12 mouse cellular contexts compared by ENCODE assay signal in genomic region chr13:24552039-24552438, GRCm38 (mm10). TPM values are rescaled to one million over a fixed set of nuclear protein-coding genes. Genes with fewer than 3 reads are reported as not detected.
DNase-seq lines count a peak whose midpoint lies in the region; ATAC-seq lines count a peak whose summit lies in the region.
"Had no signal": no experiment of that assay in that cellular context is flagged by ENCODE, and none has a peak within 500 bp of the region (broad histone marks: within the 10 kb centered on the region; RNA-seq: fewer than 3 reads in every experiment).

No protein-coding gene starts in this region.

- H3K4me3 ChIP-seq in heart, embryonic 15.5 days, result no peak overlapping the region
- no peak overlapping the region for H3K4me3 ChIP-seq in hindbrain, embryonic 13.5 days
- H3K4me3 ChIP-seq: embryonic facial prominence, embryonic 12.5 days had no signal

- no peak for DNase-seq in heart, postnatal 4 days
- DNase-seq in layer of hippocampus, postnatal 14 days (ENCODE audit: low spot score in 2 of 2), result no peak
- DNase-seq in adrenal gland, postnatal 36 days, result no peak
- DNase-seq in adrenal gland, adult 18-20 months (ENCODE audit: low spot score in 2 of 2), result no peak
- DNase-seq: cerebellum, postnatal 10 days; heart, postnatal 36 days; lung, postnatal 10 days had no signal

- no peaks in the 10 kb centered on the region for H3K27me3 ChIP-seq in heart, embryonic 15.5 days
- H3K27me3 ChIP-seq in hindbrain, embryonic 13.5 days, result no peaks in the 10 kb centered on the region
- H3K27me3 ChIP-seq: embryonic facial prominence, embryonic 12.5 days had no signal

- 57% methylated on average over 4 of the region's 4 CpGs for WGBS in heart, embryonic 15.5 days
- WGBS in hindbrain, embryonic 13.5 days, result 47% methylated on average over 4 of the region's 4 CpGs

- H3K9me3 ChIP-seq in heart, embryonic 15.5 days (replicated peaks), result no peaks in the 10 kb centered on the region
- H3K9me3 ChIP-seq in hindbrain, embryonic 13.5 days, result no peaks in the 10 kb centered on the region
- H3K9me3 ChIP-seq: embryonic facial prominence, embryonic 12.5 days had no signal

- H3K4me2 ChIP-seq in heart, embryonic 15.5 days, result peak overlapping the region; percentile 4; the same call in 1 of the 2 replicates
- no peak overlapping the region for H3K4me2 ChIP-seq in hindbrain, embryonic 13.5 days
- H3K4me2 ChIP-seq: embryonic facial prominence, embryonic 12.5 days had no signal

- no peak for ATAC-seq in heart, embryonic 15.5 days (replicated peaks; ENCODE audit: insufficient number of reproducible peaks, insufficient read depth, low FRiP score, low read depth)
- ATAC-seq in erythroblast, adult 5-6 weeks (replicated peaks; ENCODE audit: low FRiP score, poor library complexity, severe bottlenecking), result peak; percentile 36
- peak; percentile 41; the same call in 1 of the 2 replicates for ATAC-seq in hindbrain, embryonic 13.5 days (ENCODE audit: low FRiP score)
- 0 out of 2 replicates have a peak, but pooled peaks have one; percentile 20 for ATAC-seq in megakaryocyte-erythroid progenitor cell, adult 5-6 weeks (replicated peaks; ENCODE audit: low FRiP score, low TSS enrichment, poor library complexity, severe bottlenecking)

- peaks cover 43% of the 10 kb centered on the region for H3K4me1 ChIP-seq in heart, embryonic 15.5 days (replicated peaks)
- H3K4me1 ChIP-seq in hindbrain, embryonic 13.5 days (replicated peaks), result peaks cover 24% of the 10 kb centered on the region

- no peak overlapping the region for H3K9ac ChIP-seq in heart, embryonic 15.5 days
- H3K9ac ChIP-seq in hindbrain, embryonic 13.5 days, result no peak overlapping the region
- H3K9ac ChIP-seq: embryonic facial prominence, embryonic 12.5 days had no signal

- H3K27ac ChIP-seq in heart, embryonic 15.5 days, result no peak overlapping the region
- peak overlapping the region; percentile 65 for H3K27ac ChIP-seq in hindbrain, embryonic 13.5 days

- H3K36me3 ChIP-seq in heart, embryonic 15.5 days, result no peaks in the 10 kb centered on the region
- H3K36me3 ChIP-seq in hindbrain, embryonic 13.5 days, result no peaks in the 10 kb centered on the region
- H3K36me3 ChIP-seq: embryonic facial prominence, embryonic 12.5 days had no signal

RNA-seq across cellular contexts. Expression of gene Ripor2, which starts 29.9 kb away (rescaled TPM):
- polyA plus RNA-seq in heart, embryonic 15.5 days (2015; fragmentation: Nextera tagmentation; extraction: Ambion mirVana), result 14.5 and 16.0 TPM in 2 replicates
- total RNA-seq in heart, postnatal 4 days (2021), result 10 to 100 TPM; 25.4 to 27.5 TPM
- 20.2 and 21.1 TPM in 2 replicates for total RNA-seq in erythroblast, adult 5-6 weeks (2015; ENCODE audit: low replicate concordance)
- total RNA-seq in erythroblast, adult 5-6 weeks (2017; ENCODE audit: low replicate concordance), result 13.3 and 18.8 TPM in 2 replicates
- 22.2 and 24.1 TPM in 2 replicates for polyA plus RNA-seq in hindbrain, embryonic 13.5 days (2015; fragmentation: Nextera tagmentation; extraction: Ambion mirVana)
- total RNA-seq in megakaryocyte-erythroid progenitor cell, adult 5-6 weeks (2014; fragmentation: Nextera tagmentation), result 34.1 and 50.0 TPM in 2 replicates
- total RNA-seq in megakaryocyte-erythroid progenitor cell, adult 5-6 weeks (2017), result 24.7 and 32.6 TPM in 2 replicates
- 10 to 100 TPM; 66.1 to 68.3 TPM for total RNA-seq in layer of hippocampus, postnatal 14 days (2021)
- total RNA-seq in adrenal gland, postnatal 36 days (2021), result 1 to 10 TPM; 2.6 to 4.2 TPM
- total RNA-seq in adrenal gland, adult 18-20 months (2021), result 1 to 10 TPM; 3.7 to 3.8 TPM
